Mouse (Mus musculus) kidney, embryonic 15.5 days (tissue): ENCODE data around the gene Anxa6. TPM values are rescaled to one million over a fixed set of nuclear protein-coding genes. Genes with fewer than 3 reads are reported as not detected.
"Not testable (repeated sequence)": the region's sequence is repeated elsewhere in the genome, so short reads cannot be mapped to it uniquely, and the experiment has no call there.

Experiments used
- ATAC-seq: fragments of 200-750 bp; cut with Nextera tagmentation; replicated peaks from 2 replicates; pipeline ENCODE4 v1.8.0; 2017; ENCODE audit warnings: moderate TSS enrichment; ENCODE audit not compliant: low FRiP score
- H3K27ac ChIP-seq: fragments of 300-500 bp; sonication (generic); 2 replicates; pipeline ENCODE4 v1.5.1; 2015; ENCODE audit warnings: mild to moderate bottlenecking, inconsistent platforms
- H3K27me3 ChIP-seq: fragments of 300-500 bp; sonication (generic); 2 replicates; pipeline ENCODE4 v1.6.1; 2015; ENCODE audit warnings: inconsistent platforms
- H3K36me3 ChIP-seq: fragments of 300-500 bp; sonication (generic); 2 replicates; pipeline ENCODE4 v1.6.1; 2015; ENCODE audit warnings: inconsistent platforms
- H3K4me1 ChIP-seq: fragments of 300-500 bp; sonication (generic); 2 replicates; pipeline ENCODE4 v1.6.1; 2015; ENCODE audit warnings: inconsistent platforms
- H3K4me2 ChIP-seq: fragments of 300-500 bp; sonication (generic); 2 replicates; pipeline ENCODE4 v1.6.1; 2015; ENCODE audit warnings: moderate library complexity, mild to moderate bottlenecking, inconsistent platforms
- H3K4me3 ChIP-seq: fragments of 300-500 bp; sonication (generic); replicated peaks from 2 replicates; pipeline ENCODE4 v1.5.1; 2015; ENCODE audit warnings: mild to moderate bottlenecking, inconsistent platforms
- H3K9ac ChIP-seq: fragments of 300-500 bp; sonication (generic); 2 replicates; pipeline ENCODE4 v1.6.1; 2015; ENCODE audit warnings: mild to moderate bottlenecking, inconsistent platforms
- H3K9me3 ChIP-seq: fragments of 300-500 bp; sonication (generic); replicated peaks from 2 replicates; pipeline ENCODE4 v1.6.1; 2016; ENCODE audit warnings: inconsistent platforms
- WGBS: fragments of 180-500 bp; shearing (Covaris S2); methylation state at CpG from one replicate; pipeline ENCODE4 v1.1.7; 2015; ENCODE audit warnings: mixed read lengths; 5-methylcytosine and 5-hydroxymethylcytosine counted together
- polyA plus RNA-seq: library from polyadenylated mRNA; unstranded; fragments of >200 nt; fragmentation: Nextera tagmentation; extraction: Ambion mirVana; gene quantifications from 2 replicates; pipeline ENCODE4 v1.2.1, GENCODE M21; 2015

Anxa6 gene
- polyA plus RNA-seq, 1 experiment from 2014 or later: 233 TPM

GRCm38 (mm10) chr11:54972789-54973188 is 60.5 kb downstream of the Anxa6 start:
- no peak overlapping the region for H3K27ac ChIP-seq
- no peak for ATAC-seq
- no peak overlapping the region for H3K4me3 ChIP-seq
- H3K36me3 ChIP-seq: 0 out of 2 replicates have a peak, but pooled peaks cover 1% of the 10 kb centered on the region
- 58% methylated on average over 6 of the region's 6 CpGs for WGBS
- no peak overlapping the region for H3K4me2 ChIP-seq
- no peaks in the 10 kb centered on the region for H3K9me3 ChIP-seq
- H3K27me3 ChIP-seq: no peaks in the 10 kb centered on the region
- H3K4me1 ChIP-seq: peaks cover 9% of the 10 kb centered on the region
- no peak overlapping the region for H3K9ac ChIP-seq

GRCm38 (mm10) chr11:54972049-54972723 is 61.1 kb downstream of the Anxa6 start:
- H3K4me1 ChIP-seq: peaks cover 9% of the 10 kb centered on the region
- H3K27ac ChIP-seq: no peak overlapping the region
- no peak overlapping the region for H3K4me2 ChIP-seq
- no peak overlapping the region for H3K9ac ChIP-seq
- H3K4me3 ChIP-seq: no peak overlapping the region
- no peaks in the 10 kb centered on the region for H3K36me3 ChIP-seq
- H3K9me3 ChIP-seq: no peaks in the 10 kb centered on the region
- 49% methylated on average over 4 of the region's 4 CpGs for WGBS
- no peaks in the 10 kb centered on the region for H3K27me3 ChIP-seq
- no peak for ATAC-seq

- Histone ChIP-seq H3K4me2 (no peak overlapping the region), H3K4me3 (no peak overlapping the region), H3K27ac (no peak overlapping the region), H3K4me1 (peaks cover 9% of the 10 kb centered on the region), H3K9me3 (no peaks in the 10 kb centered on the region), H3K27me3 (no peaks in the 10 kb centered on the region), H3K9ac (no peak overlapping the region), H3K36me3 (no peaks in the 10 kb centered on the region)
- ATAC-seq: no peak
- 72% methylated on average over 8 of the region's 8 CpGs for whole genome bisulfite sequencing
Observed at GRCm38 (mm10) chr11:54971365-54972048, 61.7 kb downstream of the Anxa6 start.

- no peaks in the 10 kb centered on the region for H3K36me3 ChIP-seq
- H3K27ac ChIP-seq: no peak overlapping the region
- H3K27me3 ChIP-seq: no peaks in the 10 kb centered on the region
- no peak for ATAC-seq
- H3K4me1 ChIP-seq: peaks cover 16% of the 10 kb centered on the region; the same call in 1 of the 2 replicates
- no peaks in the 10 kb centered on the region for H3K9me3 ChIP-seq
- H3K4me2 ChIP-seq: no peak overlapping the region
- H3K9ac ChIP-seq: no peak overlapping the region
- 84% methylated on average over 6 of the region's 6 CpGs for WGBS
- no peak overlapping the region for H3K4me3 ChIP-seq
Observed at GRCm38 (mm10) chr11:54965234-54965633, 68.0 kb downstream of the Anxa6 start.

GRCm38 (mm10) chr11:54962810-54963209 is 70.4 kb downstream of the Anxa6 start, which contains the start of gene Tnip1:
Gene Tnip1, minus strand, starts transcription at chr11:54962917.
- WGBS: 29% methylated on average over 6 of the region's 6 CpGs
- Histone ChIP-seq H3K27me3 (no peaks in the 10 kb centered on the region), H3K4me1 (peaks cover 18% of the 10 kb centered on the region; the same call in 1 of the 2 replicates), H3K36me3 (no peaks in the 10 kb centered on the region), H3K9me3 (no peaks in the 10 kb centered on the region), H3K9ac (no peak within 1 kb of the TSS), H3K4me3 (no peak within 1 kb of the TSS), H3K4me2 (peak within 1 kb of the TSS; percentile 36), H3K27ac (0 out of 2 replicates have a peak within 1 kb of the TSS, but pooled peaks have one; percentile 18)
- ATAC-seq: no peak

DNA sequence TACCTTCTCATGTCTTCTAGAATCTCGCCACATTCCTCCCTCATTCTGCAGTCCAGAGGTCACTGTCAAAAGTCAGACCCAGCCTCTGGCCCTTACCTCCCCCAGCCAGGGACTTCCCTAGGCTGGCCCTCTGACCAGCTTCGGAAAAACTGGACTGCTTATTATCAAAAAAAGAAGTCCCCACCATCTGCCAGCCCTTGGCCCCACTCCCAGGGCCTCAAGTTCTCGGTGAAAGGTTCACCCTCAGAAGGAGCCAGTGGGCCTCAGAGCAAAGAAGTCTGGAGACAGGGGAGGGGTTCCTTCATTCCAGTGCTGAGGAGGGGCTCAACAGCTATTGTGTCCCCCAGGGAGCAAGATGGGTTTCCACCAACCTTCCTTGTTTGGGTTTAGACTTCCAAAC is 71.3 kb downstream of the Anxa6 start:
- Histone ChIP-seq H3K4me3 (no peak overlapping the region), H3K27ac (no peak overlapping the region), H3K9ac (no peak overlapping the region), H3K9me3 (no peaks in the 10 kb centered on the region), H3K4me2 (0 out of 2 replicates have a peak overlapping the region, but pooled peaks have one; percentile 36), H3K27me3 (no peaks in the 10 kb centered on the region), H3K4me1 (peaks cover 19% of the 10 kb centered on the region; the same call in 1 of the 2 replicates), H3K36me3 (no peaks in the 10 kb centered on the region)
- no peak for ATAC-seq
- 61% methylated on average over 3 of the region's 3 CpGs for WGBS

DNA sequence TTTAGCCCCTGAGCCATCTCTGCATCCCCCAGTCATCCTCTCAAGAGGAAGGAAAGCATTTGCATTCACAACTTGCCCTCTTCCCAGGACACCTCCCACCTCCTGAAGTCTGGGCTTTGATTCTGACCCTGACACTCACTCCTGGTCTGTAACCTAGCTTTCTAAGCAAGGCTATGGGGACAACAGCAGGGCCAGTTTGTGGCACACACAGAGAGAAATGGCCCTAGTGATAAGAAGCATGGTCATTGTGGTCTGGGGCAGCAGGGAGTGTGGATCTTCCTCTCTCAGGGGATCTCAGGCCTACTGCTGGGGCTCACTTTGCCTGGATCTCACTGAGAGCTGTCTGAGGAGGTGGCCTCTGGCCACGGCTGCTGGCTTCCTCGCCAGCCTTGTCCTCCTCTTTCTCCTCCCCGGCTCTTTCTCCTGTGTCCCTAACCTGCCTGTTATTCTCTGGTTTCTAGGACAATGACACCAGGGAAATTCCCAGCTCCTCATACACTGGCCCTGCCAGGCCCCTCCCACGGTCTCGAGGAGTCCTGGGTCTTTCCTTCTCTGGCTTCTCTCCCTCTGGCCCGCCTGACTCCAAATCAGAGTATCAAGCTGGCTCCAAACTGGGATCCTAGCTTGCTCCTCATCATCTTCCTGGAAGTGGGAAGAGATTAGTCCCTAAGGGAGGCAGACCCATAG is 71.9 kb downstream of the Anxa6 start:
- no peak for ATAC-seq
- H3K4me1 ChIP-seq: peaks cover 20% of the 10 kb centered on the region; the same call in 1 of the 2 replicates
- no peak overlapping the region for H3K27ac ChIP-seq
- no peaks in the 10 kb centered on the region for H3K9me3 ChIP-seq
- H3K4me2 ChIP-seq: no peak overlapping the region
- no peaks in the 10 kb centered on the region for H3K36me3 ChIP-seq
- no peaks in the 10 kb centered on the region for H3K27me3 ChIP-seq
- no peak overlapping the region for H3K4me3 ChIP-seq
- WGBS: 70% methylated on average over 6 of the region's 6 CpGs
- H3K9ac ChIP-seq: no peak overlapping the region

DNA sequence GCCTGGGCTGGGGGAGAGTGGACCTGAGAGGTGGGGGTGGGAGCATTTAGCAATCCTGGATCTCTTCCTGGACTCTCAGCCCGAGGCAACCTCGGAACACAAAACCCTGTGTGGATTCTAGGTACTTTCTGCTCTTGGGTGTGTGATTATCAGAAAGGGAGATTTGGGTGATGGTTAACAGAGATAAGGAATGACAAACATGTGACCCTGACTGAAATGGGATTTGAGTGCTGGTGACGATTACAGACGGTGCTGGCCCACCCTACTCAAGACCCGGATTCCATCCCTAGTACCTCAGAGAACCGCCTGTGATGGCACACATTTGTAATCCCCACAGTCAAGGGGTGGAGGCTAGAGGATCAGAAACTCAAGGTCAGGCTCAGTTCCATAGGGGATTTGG is 73.0 kb downstream of the Anxa6 start:
- 87% methylated on average over 6 of the region's 6 CpGs for whole genome bisulfite sequencing
- no peaks in the 10 kb centered on the region for H3K36me3 ChIP-seq
- no peaks in the 10 kb centered on the region for H3K27me3 ChIP-seq
- no peaks in the 10 kb centered on the region for H3K9me3 ChIP-seq
- peaks cover 20% of the 10 kb centered on the region; the same call in 1 of the 2 replicates for H3K4me1 ChIP-seq
- ATAC-seq: no peak
- no peak overlapping the region for H3K4me2 ChIP-seq
- no peak overlapping the region for H3K27ac ChIP-seq
- H3K9ac ChIP-seq: no peak overlapping the region
- H3K4me3 ChIP-seq: no peak overlapping the region

GRCm38 (mm10) chr11:54958571-54959073 is 74.6 kb downstream of the Anxa6 start:
- ATAC-seq: no peak
- H3K9ac ChIP-seq: no peak overlapping the region
- no peaks in the 10 kb centered on the region for H3K27me3 ChIP-seq
- peaks cover 34% of the 10 kb centered on the region for H3K4me1 ChIP-seq
- H3K36me3 ChIP-seq: no peaks in the 10 kb centered on the region
- WGBS: 44% methylated on average over 3 of the region's 3 CpGs
- H3K4me2 ChIP-seq: no peak overlapping the region
- no peak overlapping the region for H3K27ac ChIP-seq
- H3K9me3 ChIP-seq: no peaks in the 10 kb centered on the region
- no peak overlapping the region for H3K4me3 ChIP-seq

- ATAC-seq, H3K4me3 ChIP-seq, H3K36me3 ChIP-seq, H3K4me2 ChIP-seq, H3K27ac ChIP-seq, H3K27me3 ChIP-seq, H3K9ac ChIP-seq, H3K9me3 ChIP-seq: not testable (repeated sequence)
- WGBS: 91% methylated on average over 3 of the region's 3 CpGs
- H3K4me1 ChIP-seq: peaks cover 30% of the 10 kb centered on the region
Observed at GRCm38 (mm10) chr11:54957708-54958107, 75.5 kb downstream of the Anxa6 start.

- Histone ChIP-seq H3K9me3 (no peaks in the 10 kb centered on the region), H3K4me3 (no peak overlapping the region), H3K36me3 (no peaks in the 10 kb centered on the region), H3K27me3 (no peaks in the 10 kb centered on the region), H3K9ac (no peak overlapping the region), H3K4me1 (peaks cover 29% of the 10 kb centered on the region), H3K27ac (no peak overlapping the region), H3K4me2 (no peak overlapping the region)
- ATAC-seq: no peak
- WGBS: 62% methylated on average over 7 of the region's 7 CpGs
Observed at GRCm38 (mm10) chr11:54956912-54957311, 76.3 kb downstream of the Anxa6 start.
